Mouse (Mus musculus): ENCODE measurements around the gene Ppm1j. TPM values are rescaled to one million over a fixed set of nuclear protein-coding genes. Genes with fewer than 3 reads are reported as not detected.
"Not testable (repeated sequence)": the region's sequence is repeated elsewhere in the genome, so short reads cannot be mapped to it uniquely, and the experiment has no call there.

Ppm1j gene
- polyA plus RNA-seq, 1 experiment = 9.6 TPM

DNA sequence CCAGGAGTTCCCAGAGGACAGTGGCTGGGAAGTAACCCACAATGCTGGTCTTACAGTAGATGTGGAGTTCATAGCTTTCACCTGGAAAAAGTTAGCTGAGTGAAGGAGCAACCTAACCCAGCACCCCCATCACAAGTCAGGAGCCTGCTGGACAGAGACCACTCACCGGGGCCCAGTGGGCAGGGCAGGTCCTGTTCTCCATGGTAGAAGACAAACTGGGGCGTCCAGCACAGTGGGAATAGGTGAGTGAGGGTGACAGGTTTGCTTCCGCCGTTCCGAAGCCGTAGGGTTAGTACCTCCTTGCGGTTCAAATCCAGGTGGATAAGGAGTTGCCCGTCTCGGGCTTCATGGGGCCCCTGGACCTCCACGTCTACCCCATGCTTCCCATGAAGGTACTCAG, 23.5 kb downstream of the Ppm1j start:
- no peak for DNase-seq (ENCODE audit: low read depth, low spot score)
- WGBS = 97% methylated on average over 10 of the region's 10 CpGs

DNA sequence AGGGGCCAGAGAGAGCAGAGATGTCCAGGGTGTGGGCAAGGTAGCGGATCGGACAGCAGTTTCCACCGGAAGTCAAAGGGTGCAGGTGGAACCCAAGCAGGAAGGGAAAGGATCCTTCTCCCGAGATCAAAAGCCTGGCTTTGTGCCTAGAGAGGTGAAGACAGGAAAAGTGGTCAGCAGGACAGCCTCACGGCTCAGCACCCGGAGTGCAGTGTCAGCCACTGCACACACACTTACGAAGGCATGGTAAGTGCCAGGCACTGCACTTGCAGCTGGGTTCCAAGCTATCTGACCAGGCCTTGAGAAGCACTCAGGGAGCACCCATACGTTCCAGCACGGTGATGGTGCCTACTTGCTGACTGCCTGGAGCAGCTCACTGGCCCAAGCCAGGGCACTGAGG, 24.7 kb downstream of the Ppm1j start:
- WGBS = 78% methylated on average over 9 of the region's 9 CpGs

DNA sequence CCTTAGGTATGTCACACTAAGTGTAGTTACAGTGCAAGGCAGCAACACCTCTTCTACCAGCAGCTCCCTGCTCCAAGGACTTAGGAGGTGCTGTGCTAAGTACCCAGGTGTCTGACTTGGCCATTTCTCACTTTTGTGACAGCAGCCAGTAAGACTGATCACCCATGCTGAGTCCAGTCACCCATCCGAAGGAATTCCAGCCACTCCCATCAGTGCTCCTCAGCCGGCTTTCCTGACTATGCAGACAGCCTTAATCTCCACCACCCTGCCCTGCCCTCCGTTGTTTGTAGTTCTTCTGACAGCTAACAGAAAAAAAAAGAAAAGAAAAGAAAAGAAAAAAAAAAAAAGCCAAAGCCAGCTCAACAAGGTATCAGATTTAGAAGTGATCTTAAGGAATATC, 30.9 kb downstream of the Ppm1j start:
- 20% methylated on average over 3 of the region's 3 CpGs for WGBS
- no peak for DNase-seq (ENCODE audit: low read depth, low spot score)

More for the DNA sequence above, 24.7 kb downstream of the Ppm1j start:
- DNase-seq (ENCODE audit: low read depth, low spot score) = no peak

DNA sequence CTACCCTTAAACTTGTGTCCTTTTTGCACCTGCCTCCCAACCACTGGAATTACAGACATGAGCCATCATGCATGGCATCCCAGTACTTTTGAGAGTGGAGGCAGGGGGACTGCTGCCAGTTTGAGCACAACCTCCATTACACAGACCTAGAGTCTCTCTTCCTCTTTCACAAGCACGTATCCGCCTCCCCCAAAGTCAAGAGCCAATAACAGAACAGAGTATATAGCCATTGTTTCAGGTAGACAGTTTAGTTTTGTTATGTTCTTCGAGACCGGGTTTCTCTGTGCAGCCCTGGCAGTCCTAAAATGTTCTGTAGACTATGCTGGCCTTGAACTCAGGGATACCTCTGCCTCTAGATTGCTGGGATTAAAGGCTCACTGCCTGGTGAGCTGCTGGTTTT, 31.4 kb downstream of the Ppm1j start:
- 83% methylated on average over 4 of the region's 4 CpGs for WGBS
- no peak for DNase-seq (ENCODE audit: low read depth, low spot score)

DNA sequence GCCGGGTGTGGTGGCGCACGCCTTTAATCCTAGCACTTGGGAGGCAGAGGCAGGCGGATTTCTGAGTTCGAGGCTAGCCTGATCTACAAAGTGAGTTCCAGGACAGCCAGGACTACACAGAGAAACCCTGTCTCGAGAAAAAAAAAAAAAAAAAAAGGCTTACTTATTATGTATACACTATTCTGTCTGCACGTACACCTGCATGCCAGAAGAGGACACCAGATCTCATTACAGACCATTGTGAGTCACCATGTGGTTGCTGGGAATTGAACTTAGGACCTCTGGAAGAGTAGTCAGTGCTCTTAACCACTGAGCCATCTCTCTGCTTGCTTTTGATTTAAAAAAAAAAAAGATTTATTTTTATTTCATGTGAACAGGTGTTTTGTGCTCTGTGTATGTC, 32.4 kb downstream of the Ppm1j start:
- not testable (repeated sequence) for DNase-seq (ENCODE audit: low read depth, low spot score)
- WGBS = 82% methylated on average over 7 of the region's 7 CpGs

DNA sequence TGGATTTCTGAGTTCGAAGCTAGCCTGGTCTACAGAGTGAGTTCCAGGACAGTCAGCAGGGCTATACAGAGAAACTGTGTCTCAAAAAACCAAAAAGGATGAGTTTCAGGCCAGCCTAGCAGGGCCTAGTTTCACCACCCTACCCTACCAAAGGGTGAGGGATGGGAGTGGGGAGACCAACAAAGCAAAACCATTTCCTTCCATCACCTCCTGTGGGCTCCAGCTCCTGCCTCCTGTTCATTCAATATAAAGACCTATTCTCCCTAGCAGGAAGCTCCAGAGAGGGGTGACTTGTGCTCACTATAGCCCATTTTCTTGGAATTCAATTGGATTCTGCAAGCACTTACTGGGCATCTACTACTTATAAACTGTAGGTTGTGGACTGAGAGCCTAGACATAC, 33.9 kb downstream of the Ppm1j start:
- no peak for DNase-seq (ENCODE audit: low read depth, low spot score)
- WGBS = 97% methylated on average over 1 of the region's 1 CpGs

DNA sequence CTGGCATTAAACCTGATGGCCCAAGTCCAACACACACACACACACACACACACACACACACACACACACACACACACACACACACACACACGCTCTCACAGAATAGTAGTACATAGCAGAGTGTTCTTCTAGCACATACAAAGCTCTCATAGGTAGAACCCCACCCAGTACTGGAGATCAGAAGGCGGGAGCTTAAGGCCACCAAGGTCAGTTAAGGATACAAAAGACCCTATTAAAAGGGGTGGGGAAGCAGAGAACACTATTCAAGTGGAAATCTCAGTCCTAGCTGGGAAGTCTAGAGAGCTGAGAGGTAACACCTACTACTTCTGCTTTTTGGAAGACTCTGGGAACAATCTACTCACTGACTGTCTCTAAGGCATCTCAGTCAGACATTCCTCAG, 34.5 kb downstream of the Ppm1j start:
- 59% methylated on average over 2 of the region's 2 CpGs for WGBS
- no peak for DNase-seq (ENCODE audit: low read depth, low spot score)

DNA sequence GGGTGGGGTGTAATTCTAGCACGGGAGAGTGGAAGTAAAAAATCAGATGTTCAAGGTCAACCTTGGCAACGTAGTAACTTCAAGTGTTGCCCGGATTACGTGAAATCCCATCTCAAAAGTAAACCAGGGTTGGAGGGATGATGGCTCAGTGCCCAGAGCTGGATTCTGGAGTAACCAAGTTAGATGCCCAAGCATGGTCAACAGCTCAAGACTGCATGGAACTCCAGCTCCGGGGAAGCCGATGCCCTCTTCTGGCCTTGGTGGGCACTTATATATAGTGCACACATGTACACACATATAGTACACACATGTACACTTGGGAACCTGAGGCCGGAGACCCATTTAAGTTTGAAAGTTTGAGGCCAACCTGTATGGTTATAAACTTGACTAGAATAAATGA, 35.3 kb downstream of the Ppm1j start:
- DNase-seq (ENCODE audit: low read depth, low spot score) = no peak
- 91% methylated on average over 7 of the region's 7 CpGs for WGBS

DNA sequence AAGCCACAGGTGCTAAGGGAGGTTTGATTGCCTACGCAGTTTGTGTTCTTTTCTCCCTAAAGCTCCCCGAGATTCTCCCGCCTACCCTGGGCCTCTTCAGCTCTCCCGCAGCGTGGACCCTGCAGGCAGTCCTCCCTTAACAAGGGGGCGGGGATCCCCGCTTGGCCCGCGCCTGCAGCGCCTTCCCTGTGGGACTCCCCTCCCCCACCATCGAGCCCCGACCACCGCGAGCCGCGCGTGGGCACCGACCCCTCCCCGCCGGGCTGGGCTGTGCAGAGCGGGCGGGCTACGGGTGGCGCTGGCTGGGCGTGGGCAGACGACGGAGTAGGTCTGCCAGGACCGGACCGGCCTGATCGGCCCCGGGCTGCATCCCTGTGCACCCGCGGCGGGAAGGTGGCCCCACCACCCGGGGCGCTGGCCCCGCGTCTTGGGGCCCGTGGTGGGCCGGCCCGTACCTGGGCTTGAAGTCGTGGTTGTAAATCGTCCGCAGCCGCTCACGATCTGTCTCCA, 36.7 kb downstream of the Ppm1j start:
- DNase-seq (ENCODE audit: low read depth, low spot score) = no peak

DNA sequence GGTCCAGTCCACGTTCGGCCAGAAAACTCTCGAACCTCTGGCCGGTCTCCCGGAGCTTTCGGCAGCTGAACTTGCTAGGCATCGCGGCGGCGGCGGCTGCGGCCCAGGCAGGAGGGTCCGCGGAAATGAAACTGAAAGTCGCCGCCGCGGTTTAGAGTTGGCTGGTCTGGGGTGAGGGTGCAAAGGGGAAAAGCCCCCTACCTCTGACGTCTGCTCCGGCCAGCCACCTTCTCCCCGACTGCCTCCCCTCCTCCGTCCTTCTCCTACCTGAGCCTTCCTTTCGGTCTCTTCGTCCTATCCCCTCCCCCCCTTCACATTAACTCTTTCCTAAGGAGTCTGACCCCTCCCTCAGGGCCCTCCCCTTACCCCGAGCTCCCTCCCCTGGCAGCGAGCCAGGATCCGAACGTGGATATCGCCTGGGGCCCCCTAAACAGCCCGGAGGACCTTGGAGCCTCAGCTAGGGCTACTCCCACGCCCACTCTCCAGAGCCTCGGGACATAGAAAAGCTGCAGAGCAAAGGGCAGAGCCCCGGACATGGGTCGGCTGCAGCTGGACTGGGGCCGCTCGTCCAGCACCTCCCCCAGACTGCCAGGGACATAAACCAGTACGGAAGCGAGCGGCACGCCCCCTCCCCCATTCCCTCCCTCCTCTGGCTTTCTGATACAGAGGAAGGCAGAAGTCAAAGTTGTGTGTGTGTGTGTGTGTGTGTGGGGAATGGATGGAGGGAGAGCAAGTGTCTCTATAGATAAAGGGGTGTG, 37.3 kb downstream of the Ppm1j start, which contains the start of gene Mov10:
Gene Mov10 (minus strand): TSS at position 573 of the 758 bp plus-strand sequence.
- DNase-seq (ENCODE audit: low read depth, low spot score) = no peak
- WGBS = under 1% methylated on average over 40 of the region's 40 CpGs

More for the DNA sequence above, 36.7 kb downstream of the Ppm1j start:
- WGBS = under 1% methylated on average over 46 of the region's 46 CpGs

DNA sequence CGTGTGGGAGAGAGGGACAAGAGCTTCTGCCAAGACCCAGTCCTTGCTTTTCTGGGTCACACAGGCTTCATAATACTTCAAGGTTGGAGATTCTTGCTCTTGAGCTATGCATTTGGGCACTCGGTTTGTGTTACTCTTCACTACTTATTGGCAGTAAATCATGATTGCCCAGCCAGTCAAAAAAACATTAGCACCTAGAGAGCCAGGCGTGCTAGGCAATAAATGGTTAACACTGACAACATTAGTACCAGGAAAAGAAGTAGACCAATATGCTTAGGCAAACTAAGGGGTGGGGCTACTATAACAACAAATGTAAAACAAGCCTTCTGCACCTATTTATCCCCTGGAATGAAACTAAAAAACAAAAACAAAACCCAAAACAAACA, 37.9 kb downstream of the Ppm1j start:
- DNase-seq (ENCODE audit: low read depth, low spot score) = no peak
- 0% methylated on average over 3 of the region's 3 CpGs for WGBS

DNA sequence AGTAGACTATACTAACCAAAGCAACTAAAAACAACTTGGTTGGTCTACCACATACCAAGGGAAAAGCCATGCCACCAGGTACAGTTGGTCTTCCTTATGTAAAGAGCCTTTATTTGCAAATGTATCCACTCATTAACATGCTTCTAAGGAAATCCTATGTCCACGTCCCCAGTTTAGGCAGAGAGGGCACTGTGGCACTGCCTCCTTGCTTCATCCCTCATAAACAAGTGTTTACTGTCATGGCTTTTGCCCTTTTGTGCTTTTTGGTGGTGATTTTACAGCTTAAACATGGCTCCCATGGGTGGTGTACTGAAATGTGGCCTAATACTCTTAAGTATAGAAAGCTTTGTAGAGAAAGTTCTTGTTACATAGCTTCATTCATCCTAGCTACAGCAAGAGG, 39.6 kb downstream of the Ppm1j start:
- no peak for DNase-seq (ENCODE audit: low read depth, low spot score)
- 52% methylated on average over 1 of the region's 1 CpGs for WGBS

DNA sequence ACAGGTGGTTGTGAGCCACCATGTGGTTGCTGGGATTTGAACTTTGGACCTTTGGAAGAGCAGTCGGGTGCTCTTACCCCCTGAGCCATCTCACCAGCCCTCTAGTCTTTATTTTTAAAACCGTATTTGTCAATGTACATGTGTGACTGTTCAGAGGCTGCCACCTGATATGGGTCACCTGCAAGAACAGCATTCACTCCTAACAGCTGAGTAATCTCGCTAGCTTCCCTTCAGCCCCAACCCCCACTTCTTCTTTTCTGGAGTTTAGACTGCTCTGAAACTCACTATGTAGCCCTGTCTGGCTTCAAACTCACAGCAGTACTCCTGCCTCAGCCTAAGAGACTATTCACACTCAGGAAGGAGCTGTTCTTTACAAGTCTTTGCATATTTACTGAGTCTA, 41.6 kb downstream of the Ppm1j start:
- no peak for DNase-seq (ENCODE audit: low read depth, low spot score)
- 78% methylated on average over 3 of the region's 3 CpGs for WGBS

Other genes with a start within 250 kb of the Ppm1j start
- 26.8 and 33.6 TPM in 2 replicates for gene Slc16a1, start 142.4 kb upstream of the Ppm1j start, polyA plus RNA-seq (2012; rRNA removed)
- gene Fam19a3, start 784 bp downstream of the Ppm1j start, polyA plus RNA-seq (2012; rRNA removed) = 0.07 and 0.59 TPM in 2 replicates
- gene Rhoc, start 7.3 kb downstream of the Ppm1j start, polyA plus RNA-seq (2012; rRNA removed) = 142 and 143 TPM in 2 replicates
- 20.0 and 44.6 TPM in 2 replicates for gene Mov10, start 37.5 kb downstream of the Ppm1j start, polyA plus RNA-seq (2012; rRNA removed)
- gene St7l, start 82.9 kb downstream of the Ppm1j start, polyA plus RNA-seq (2012; rRNA removed) = 5.6 and 7.3 TPM in 2 replicates
- gene Capza1, start 83.4 kb downstream of the Ppm1j start, polyA plus RNA-seq (2012; rRNA removed) = 47.8 and 53.7 TPM in 2 replicates
- 4.0 and 7.4 TPM in 2 replicates for gene Wnt2b, start 180.9 kb downstream of the Ppm1j start, polyA plus RNA-seq (2012; rRNA removed)

Measured in large intestine, adult 2 months (tissue).